8 mouse cellular contexts compared by ENCODE assay signal in the genomic region with DNA sequence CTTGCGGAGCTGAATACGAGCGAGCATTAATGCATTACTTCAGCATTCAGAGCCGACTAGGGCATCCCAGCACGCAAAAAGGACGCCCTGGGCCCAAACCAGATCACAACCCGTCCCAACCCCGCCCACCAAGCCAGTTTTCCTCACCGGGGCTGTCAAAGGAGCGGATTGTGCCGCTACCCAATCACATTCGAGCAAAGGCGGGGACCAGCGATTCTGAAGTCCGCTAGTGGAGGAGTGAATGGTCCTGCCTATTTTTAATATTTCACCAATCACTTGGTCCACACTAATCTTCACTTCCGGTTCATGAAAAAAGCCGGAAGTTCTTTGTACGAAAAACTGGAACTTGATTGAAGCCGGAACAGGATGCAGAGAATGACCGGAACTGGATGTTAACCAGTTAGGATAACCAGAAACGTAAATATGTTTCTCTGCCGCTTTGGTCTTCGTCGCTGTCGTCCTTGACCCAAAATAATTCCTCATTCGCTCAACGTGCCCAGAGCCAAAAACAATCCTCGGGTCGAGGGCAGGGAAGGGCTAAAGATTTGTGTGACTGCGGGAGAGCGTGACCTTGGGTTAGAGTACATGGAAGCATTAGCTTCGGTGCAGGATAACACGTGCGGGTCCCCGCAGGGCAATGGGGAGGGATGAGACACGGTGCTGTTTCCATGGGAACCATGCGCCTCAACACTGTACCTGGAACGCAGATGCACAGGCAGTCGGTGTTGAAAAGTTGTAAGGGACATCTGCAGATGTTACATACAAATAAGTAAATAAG. TPM values are rescaled to one million over a fixed set of nuclear protein-coding genes. Genes with fewer than 3 reads are reported as not detected.
DNase-seq lines count a peak whose midpoint lies in the region; ATAC-seq and TF ChIP-seq lines count a peak whose summit lies in the region.

A gene (plus strand): TSS at position 297 of the 778 bp plus-strand sequence.

- peak; percentile 84 for ATAC-seq in kidney, embryonic 14.5 days (ENCODE audit: low FRiP score, low TSS enrichment)
- ATAC-seq in limb, embryonic 15.5 days (ENCODE audit: insufficient number of reproducible peaks, low FRiP score, low TSS enrichment, low read depth), result peak; percentile 89

- TF ChIP-seq POLR2A in bone marrow macrophage, adult 2 months (IDR thresholded peaks at IDR 0.05; ENCODE audit: borderline replicate concordance, low read depth, low read length), result no peak
- TF ChIP-seq POLR2A in embryonic fibroblast, embryonic 13.5 days (IDR thresholded peaks at IDR 0.05; ENCODE audit: low read depth, low read length), result peak; percentile 75

- peak within 1 kb of the TSS; percentile 85 for H3K4me2 ChIP-seq in kidney, embryonic 14.5 days (replicated peaks; ENCODE audit: low read depth, low read length)
- H3K4me2 ChIP-seq in limb, embryonic 15.5 days, result peak within 1 kb of the TSS; percentile 80

- peaks cover 33% of the 10 kb centered on the region for H3K4me1 ChIP-seq in bone marrow macrophage, adult 2 months (ENCODE audit: control insufficient read depth, insufficient read depth, low read length)
- peaks cover 3% of the 10 kb centered on the region; the same call in 1 of the 2 replicates for H3K4me1 ChIP-seq in embryonic fibroblast, embryonic 13.5 days (ENCODE audit: control insufficient read depth, insufficient read depth, low read length)
- peaks cover 27% of the 10 kb centered on the region for H3K4me1 ChIP-seq in kidney, embryonic 14.5 days (ENCODE audit: control insufficient read depth, insufficient read depth, low read length)
- H3K4me1 ChIP-seq in limb, embryonic 15.5 days, result peaks cover 35% of the 10 kb centered on the region

- H3K4me3 ChIP-seq in bone marrow macrophage, adult 2 months (ENCODE audit: insufficient read depth, low read length), result peak within 1 kb of the TSS; percentile 86
- peak within 1 kb of the TSS; percentile 69 for H3K4me3 ChIP-seq in embryonic fibroblast, embryonic 13.5 days (ENCODE audit: insufficient read depth, low read length)
- H3K4me3 ChIP-seq in kidney, embryonic 14.5 days (ENCODE audit: low read length), result peak within 1 kb of the TSS; percentile 49
- peak within 1 kb of the TSS; percentile 59 for H3K4me3 ChIP-seq in limb, embryonic 15.5 days

- TF ChIP-seq CTCF in bone marrow macrophage, adult 2 months (IDR thresholded peaks at IDR 0.05; ENCODE audit: low read depth, low read length), result no peak
- TF ChIP-seq CTCF in embryonic fibroblast, embryonic 13.5 days (IDR thresholded peaks at IDR 0.05; ENCODE audit: borderline replicate concordance, insufficient read depth, low read length), result no peak

- peak within 1 kb of the TSS; percentile 58 for H3K9ac ChIP-seq in kidney, embryonic 14.5 days (ENCODE audit: low read depth, low read length)
- H3K9ac ChIP-seq in limb, embryonic 15.5 days, result peak within 1 kb of the TSS; percentile 57

- H3K9me3 ChIP-seq in kidney, embryonic 14.5 days (ENCODE audit: control insufficient read depth, low read length), result no peaks in the 10 kb centered on the region; the same call in 1 of the 2 replicates
- H3K9me3 ChIP-seq in limb, embryonic 15.5 days, result no peaks in the 10 kb centered on the region

- H3K27ac ChIP-seq in bone marrow macrophage, adult 2 months (ENCODE audit: insufficient read depth, low read depth, low read length), result peak within 1 kb of the TSS; percentile 95
- peak within 1 kb of the TSS; percentile 68 for H3K27ac ChIP-seq in embryonic fibroblast, embryonic 13.5 days (ENCODE audit: insufficient read depth, low read length)
- H3K27ac ChIP-seq in kidney, embryonic 14.5 days (ENCODE audit: low read depth, low read length), result peak within 1 kb of the TSS; percentile 79
- H3K27ac ChIP-seq in limb, embryonic 15.5 days, result peak within 1 kb of the TSS; percentile 93

- no peaks in the 10 kb centered on the region for H3K27me3 ChIP-seq in kidney, embryonic 14.5 days (ENCODE audit: control insufficient read depth, insufficient read depth, low read length)
- H3K27me3 ChIP-seq in limb, embryonic 15.5 days, result no peaks in the 10 kb centered on the region

- 1% methylated on average over 39 of the region's 39 CpGs for WGBS in kidney, embryonic 14.5 days
- under 1% methylated on average over 39 of the region's 39 CpGs for WGBS in limb, embryonic 15.5 days

- peak; percentile 99 for DNase-seq in A20 (ENCODE audit: low read depth, low spot score)
- DNase-seq in heart, adult 9 months (ENCODE audit: low spot score in 2 of 2), result peak; percentile 98 to 99
- DNase-seq in monocyte, adult 2 months (ENCODE audit: low read depth in 1 of 2, low spot score in 2 of 2), result peak; percentile 82 to 88
- DNase-seq in spleen, postnatal 36 days (ENCODE audit: low spot score in 2 of 2), result peak; percentile 94 to 96

- no peaks in the 10 kb centered on the region for H3K36me3 ChIP-seq in kidney, embryonic 14.5 days (ENCODE audit: control insufficient read depth, insufficient read depth, low read length)
- peaks cover 3% of the 10 kb centered on the region; the same call in 1 of the 2 replicates for H3K36me3 ChIP-seq in limb, embryonic 15.5 days

RNA-seq across cellular contexts. Expression of the gene that starts here (rescaled TPM):
- 0.67 and 0.78 TPM in 2 replicates for polyA plus RNA-seq in bone marrow macrophage, adult 2 months (2012; ENCODE audit: insufficient read depth, insufficient read length, missing spikeins)
- polyA plus RNA-seq in embryonic fibroblast, embryonic 13.5 days (2011; ENCODE audit: insufficient read length, low read depth, missing spikeins), result 0.75 and 0.86 TPM in 2 replicates
- 0.84 and 0.86 TPM in 2 replicates for polyA plus RNA-seq in kidney, embryonic 14.5 days (2014; fragmentation: Nextera tagmentation; extraction: Ambion mirVana)
- polyA plus RNA-seq in limb, embryonic 15.5 days (2015; fragmentation: Nextera tagmentation; extraction: Ambion mirVana), result 0.81 and 1.0 TPM in 2 replicates

Comparison
In these comparisons a context has a peak if more than half of its experiments do, and no peak if none do; other contexts are left out.
1. Peak in every context shown above with its lines: DNase-seq, ATAC-seq, H3K4me3 ChIP-seq and H3K27ac ChIP-seq.
2. Peak in ATAC-seq, H3K4me3 ChIP-seq, H3K27ac ChIP-seq, H3K9ac ChIP-seq and H3K4me2 ChIP-seq in kidney, embryonic 14.5 days; RNA of the gene not detected or under 1 TPM.